27 mouse cellular contexts compared by ENCODE assay signal in genomic region chr2:145631123-145631798, GRCm38 (mm10). TPM values are rescaled to one million over a fixed set of nuclear protein-coding genes. Genes with fewer than 3 reads are reported as not detected.
DNase-seq lines count a peak whose midpoint lies in the region; ATAC-seq and TF ChIP-seq lines count a peak whose summit lies in the region.
"Had no signal": no experiment of that assay in that cellular context is flagged by ENCODE, and none has a peak within 500 bp of the region (broad histone marks: within the 10 kb centered on the region; RNA-seq: fewer than 3 reads in every experiment).

No protein-coding gene starts in this region.

- H3K4me1 ChIP-seq in forebrain, embryonic 13.5 days: peaks cover 12% of the 10 kb centered on the region
- no peaks in the 10 kb centered on the region for H3K4me1 ChIP-seq in forebrain, embryonic 11.5 days (replicated peaks; ENCODE audit: control insufficient read depth, insufficient read depth, low read length)
- no peaks in the 10 kb centered on the region for H3K4me1 ChIP-seq in lung, embryonic 14.5 days (ENCODE audit: insufficient read depth)
- H3K4me1 ChIP-seq in forebrain, embryonic 16.5 days (replicated peaks; ENCODE audit: control insufficient read depth, insufficient read depth, low read length): peaks cover 7% of the 10 kb centered on the region
- peaks cover 10% of the 10 kb centered on the region; the same call in 1 of the 2 replicates for H3K4me1 ChIP-seq in neural tube, embryonic 15.5 days
- H3K4me1 ChIP-seq: embryonic facial prominence, embryonic 12.5 days; heart, embryonic 12.5 days; midbrain, embryonic 13.5 days had no signal

- H3K36me3 ChIP-seq in forebrain, embryonic 13.5 days (ENCODE audit: poor library complexity, severe bottlenecking): no peaks in the 10 kb centered on the region
- H3K36me3 ChIP-seq in forebrain, embryonic 11.5 days (ENCODE audit: control insufficient read depth, insufficient read depth, low read length): no peaks in the 10 kb centered on the region
- H3K36me3 ChIP-seq in lung, embryonic 14.5 days (ENCODE audit: insufficient read depth): no peaks in the 10 kb centered on the region
- no peaks in the 10 kb centered on the region for H3K36me3 ChIP-seq in forebrain, embryonic 16.5 days (ENCODE audit: control insufficient read depth, insufficient read depth)
- no peaks in the 10 kb centered on the region; the same call in 1 of the 2 replicates for H3K36me3 ChIP-seq in neural tube, embryonic 15.5 days
- H3K36me3 ChIP-seq: embryonic facial prominence, embryonic 12.5 days; G1E; heart, embryonic 12.5 days; midbrain, embryonic 13.5 days had no signal

- peak; percentile 41 for ATAC-seq in forebrain, embryonic 13.5 days
- ATAC-seq in forebrain, embryonic 11.5 days (replicated peaks; ENCODE audit: low FRiP score): no peak
- peak; percentile 10; the same call in 1 of the 2 replicates for ATAC-seq in lung, embryonic 14.5 days (ENCODE audit: insufficient read depth)
- ATAC-seq in forebrain, embryonic 16.5 days: peak; percentile 66
- ATAC-seq in neural tube, embryonic 15.5 days (ENCODE audit: low FRiP score): peak; percentile 5; the same call in 1 of the 2 replicates
- ATAC-seq in megakaryocyte progenitor cell, adult 5-6 weeks (replicated peaks; ENCODE audit: poor library complexity): no peak
- ATAC-seq in granulocyte monocyte progenitor cell, adult 5-6 weeks (replicated peaks; ENCODE audit: poor library complexity, severe bottlenecking): no peak
- ATAC-seq: midbrain, embryonic 13.5 days had no signal

- H3K4me2 ChIP-seq in forebrain, embryonic 13.5 days: no peak overlapping the region
- no peak overlapping the region for H3K4me2 ChIP-seq in forebrain, embryonic 11.5 days (ENCODE audit: low read depth, low read length, severe bottlenecking)
- H3K4me2 ChIP-seq in lung, embryonic 14.5 days: no peak overlapping the region
- H3K4me2 ChIP-seq in forebrain, embryonic 16.5 days (ENCODE audit: low read length): no peak overlapping the region
- no peak overlapping the region for H3K4me2 ChIP-seq in neural tube, embryonic 15.5 days
- H3K4me2 ChIP-seq: embryonic facial prominence, embryonic 12.5 days; heart, embryonic 12.5 days; midbrain, embryonic 13.5 days had no signal

- no peaks in the 10 kb centered on the region for H3K27me3 ChIP-seq in forebrain, embryonic 13.5 days
- no peaks in the 10 kb centered on the region for H3K27me3 ChIP-seq in forebrain, embryonic 11.5 days (ENCODE audit: control insufficient read depth, insufficient read depth, low read length)
- no peaks in the 10 kb centered on the region for H3K27me3 ChIP-seq in lung, embryonic 14.5 days (ENCODE audit: insufficient read depth, low read length)
- no peaks in the 10 kb centered on the region for H3K27me3 ChIP-seq in forebrain, embryonic 16.5 days (replicated peaks; ENCODE audit: control insufficient read depth, insufficient read depth, low read length)
- H3K27me3 ChIP-seq in neural tube, embryonic 15.5 days (replicated peaks): no peaks in the 10 kb centered on the region
- H3K27me3 ChIP-seq: embryonic facial prominence, embryonic 12.5 days; heart, embryonic 12.5 days; midbrain, embryonic 13.5 days had no signal

- no peaks in the 10 kb centered on the region for H3K9me3 ChIP-seq in forebrain, embryonic 13.5 days (replicated peaks)
- no peaks in the 10 kb centered on the region for H3K9me3 ChIP-seq in forebrain, embryonic 11.5 days (ENCODE audit: control insufficient read depth, low read length)
- H3K9me3 ChIP-seq in lung, embryonic 14.5 days (ENCODE audit: low read depth, low read length): no peaks in the 10 kb centered on the region
- no peaks in the 10 kb centered on the region for H3K9me3 ChIP-seq in forebrain, embryonic 16.5 days (ENCODE audit: control insufficient read depth, low read length)
- no peaks in the 10 kb centered on the region for H3K9me3 ChIP-seq in neural tube, embryonic 15.5 days (replicated peaks)
- H3K9me3 ChIP-seq: embryonic facial prominence, embryonic 12.5 days; midbrain, embryonic 13.5 days had no signal

- 54% methylated on average over 6 of the region's 6 CpGs for WGBS in forebrain, embryonic 13.5 days
- WGBS in forebrain, embryonic 11.5 days: 81% methylated on average over 6 of the region's 6 CpGs
- 70% methylated on average over 6 of the region's 6 CpGs for WGBS in lung, embryonic 14.5 days
- 40% methylated on average over 6 of the region's 6 CpGs for WGBS in forebrain, embryonic 16.5 days
- 37% methylated on average over 6 of the region's 6 CpGs for WGBS in neural tube, embryonic 15.5 days

- no peak overlapping the region for H3K4me3 ChIP-seq in forebrain, embryonic 13.5 days
- no peak overlapping the region for H3K4me3 ChIP-seq in forebrain, embryonic 11.5 days (ENCODE audit: low read depth, low read length)
- no peak overlapping the region for H3K4me3 ChIP-seq in lung, embryonic 14.5 days (ENCODE audit: low read depth, low read length)
- no peak overlapping the region for H3K4me3 ChIP-seq in forebrain, embryonic 16.5 days (replicated peaks; ENCODE audit: low read length)
- H3K4me3 ChIP-seq in neural tube, embryonic 15.5 days (replicated peaks): no peak overlapping the region
- H3K4me3 ChIP-seq: embryonic facial prominence, embryonic 12.5 days; heart, adult 2 months; heart, embryonic 12.5 days; midbrain, embryonic 13.5 days had no signal

- no peak overlapping the region for H3K9ac ChIP-seq in forebrain, embryonic 13.5 days
- H3K9ac ChIP-seq in forebrain, embryonic 11.5 days (ENCODE audit: low read length): no peak overlapping the region
- H3K9ac ChIP-seq in lung, embryonic 14.5 days: no peak overlapping the region
- no peak overlapping the region for H3K9ac ChIP-seq in forebrain, embryonic 16.5 days (replicated peaks; ENCODE audit: low read depth, low read length)
- no peak overlapping the region for H3K9ac ChIP-seq in neural tube, embryonic 15.5 days (replicated peaks)
- H3K9ac ChIP-seq: embryonic facial prominence, embryonic 12.5 days; heart, embryonic 12.5 days; liver, embryonic 14.5 days; midbrain, embryonic 13.5 days had no signal

- DNase-seq in forebrain, embryonic 11.5 days (ENCODE audit: low spot score): no peak
- no peak for DNase-seq in lung, embryonic 14.5 days
- DNase-seq in lung, postnatal 36 days: no peak
- DNase-seq: adrenal gland, adult 8-10 months; cerebellum, adult 11 months; cerebellum, adult 9-10 months; gastrocnemius, postnatal 14 days; heart, adult 2 months; kidney, adult 11 months; kidney, postnatal 14 days; layer of hippocampus, adult 9-11 months; liver; lung, adult 2 months; retina, postnatal 1 day; right cerebral cortex, postnatal 14 days; thymus, postnatal 14 days had no signal

- peak overlapping the region; percentile 52 for H3K27ac ChIP-seq in forebrain, embryonic 13.5 days
- no peak overlapping the region for H3K27ac ChIP-seq in forebrain, embryonic 11.5 days (ENCODE audit: low read depth, low read length)
- H3K27ac ChIP-seq in lung, embryonic 14.5 days (ENCODE audit: low read depth): no peak overlapping the region
- no peak overlapping the region for H3K27ac ChIP-seq in forebrain, embryonic 16.5 days (ENCODE audit: low read length)
- H3K27ac ChIP-seq in neural tube, embryonic 15.5 days (replicated peaks): peak overlapping the region; percentile 64
- H3K27ac ChIP-seq: embryonic facial prominence, embryonic 12.5 days; heart, adult 2 months; liver, embryonic 14.5 days; midbrain, embryonic 13.5 days had no signal

- no peak for TF ChIP-seq CTCF in lung, embryonic 14.5 days (IDR thresholded peaks at IDR 0.05; ENCODE audit: low read depth)

RNA-seq across cellular contexts. Expression of gene Rin2, which starts 43.8 kb away (rescaled TPM):
- polyA plus RNA-seq in forebrain, embryonic 13.5 days (2015; fragmentation: Nextera tagmentation; extraction: Ambion mirVana): 7.3 and 9.9 TPM in 2 replicates
- 12.4 and 12.7 TPM in 2 replicates for polyA plus RNA-seq in forebrain, embryonic 11.5 days (2014; fragmentation: Nextera tagmentation; extraction: Ambion mirVana)
- polyA plus RNA-seq in lung, embryonic 14.5 days (2014; fragmentation: Nextera tagmentation; extraction: Ambion mirVana): 26.7 and 27.1 TPM in 2 replicates
- 9.9 and 10.7 TPM in 2 replicates for polyA plus RNA-seq in forebrain, embryonic 16.5 days (2015; fragmentation: Nextera tagmentation; extraction: Ambion mirVana)
- polyA plus RNA-seq in neural tube, embryonic 15.5 days (2015; fragmentation: Nextera tagmentation; extraction: Ambion mirVana): 14.8 and 15.0 TPM in 2 replicates
- total RNA-seq in megakaryocyte progenitor cell, adult 5-6 weeks (2015): 2.1 and 2.7 TPM in 2 replicates
- total RNA-seq in megakaryocyte progenitor cell, adult 5-6 weeks (2017): 2.7 and 2.9 TPM in 2 replicates
- 3.0 and 4.3 TPM in 2 replicates for total RNA-seq in granulocyte monocyte progenitor cell, adult 5-6 weeks (2014; fragmentation: Nextera tagmentation)
- 2.8 and 7.3 TPM in 2 replicates for total RNA-seq in granulocyte monocyte progenitor cell, adult 5-6 weeks (2017)
- total RNA-seq: megakaryocyte-erythroid progenitor cell, adult 5-6 weeks had no signal
- polyA plus RNA-seq: G1E had no signal

Comparison
In these comparisons a context has a peak if more than half of its experiments do, and no peak if none do; other contexts are left out.
1. ATAC-seq: peak in forebrain, embryonic 13.5 days (single experiment), lung, embryonic 14.5 days (single experiment), forebrain, embryonic 16.5 days (single experiment) and neural tube, embryonic 15.5 days (single experiment); none in forebrain, embryonic 11.5 days (single experiment), megakaryocyte progenitor cell, adult 5-6 weeks (single experiment) and granulocyte monocyte progenitor cell, adult 5-6 weeks (single experiment).
2. H3K27ac ChIP-seq: peak in forebrain, embryonic 13.5 days (single experiment) and neural tube, embryonic 15.5 days (single experiment); none in forebrain, embryonic 11.5 days (single experiment), lung, embryonic 14.5 days (single experiment) and forebrain, embryonic 16.5 days (single experiment).